Mouse (Mus musculus) hematopoietic stem cell, adult 5-6 weeks (primary cell): Measurements from ENCODE around the gene Ccn1. TPM values are rescaled to one million over a fixed set of nuclear protein-coding genes. Genes with fewer than 3 reads are reported as not detected.

Source experiments
- ATAC-seq, 2 experiments: fragments of 125-278 bp in 1 of 2; replicated peaks in 1 of 2; 2 replicates each; pipeline ENCODE4 v1.8.0; 2016 to 2017; ENCODE audit warnings: inconsistent platforms in 2 of 2, mild to moderate bottlenecking in 2 of 2, moderate number of reproducible peaks in 2 of 2, low read depth in 1 of 2, moderate TSS enrichment in 1 of 2; ENCODE audit not compliant: low FRiP score in 2 of 2, poor library complexity in 2 of 2, severe bottlenecking in 2 of 2, insufficient read depth in 1 of 2, low TSS enrichment in 1 of 2
- total RNA-seq: library from RNA; stranded (forward); fragments of 172-1452, 232-1000 nt; gene quantifications from 2 replicates; pipeline ENCODE4 v1.2.3, GENCODE M21; 2017

Gene Ccn1
- total RNA-seq, 1 experiment from 2014 or later: not detected

DNA sequence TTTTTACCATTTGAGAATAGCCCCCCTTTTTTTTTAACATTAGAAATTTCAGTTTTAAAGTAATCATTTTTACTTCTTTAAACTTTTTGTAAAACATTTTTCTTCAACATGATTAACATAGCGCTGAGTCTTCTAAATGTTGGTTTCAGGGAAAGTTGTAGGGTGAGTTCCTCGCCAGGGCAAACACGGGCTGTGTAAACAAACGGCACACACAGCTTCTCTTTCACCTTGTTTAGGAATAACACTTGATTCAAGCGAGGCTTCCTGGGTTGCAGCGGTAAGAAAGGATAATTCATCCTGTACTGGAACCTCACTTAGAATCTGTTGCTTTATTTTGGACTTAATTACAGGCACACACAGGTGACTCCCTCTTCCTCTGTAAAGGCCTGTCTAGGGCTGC, 48.4 kb downstream of the Ccn1 start:
- no peak for ATAC-seq

DNA sequence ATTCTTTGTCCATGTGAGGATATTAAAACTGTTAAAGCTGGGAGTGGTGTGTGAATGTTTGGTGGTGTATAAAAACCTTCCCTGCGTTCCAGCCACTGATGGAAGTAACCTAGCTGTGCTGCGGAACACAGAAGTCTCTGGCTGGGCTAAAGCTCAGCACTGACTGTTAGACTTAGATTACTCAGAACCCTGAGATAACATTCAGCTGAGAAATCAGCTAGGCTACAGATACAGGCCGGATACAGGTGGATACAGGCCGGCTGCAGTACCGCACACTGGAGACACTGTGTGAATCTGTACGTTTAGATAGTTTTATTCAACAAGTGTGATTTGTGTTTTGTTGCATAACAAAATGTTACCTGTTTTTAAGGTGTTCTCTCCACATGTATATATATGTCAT, 49.0 kb downstream of the Ccn1 start:
- no peak for ATAC-seq

DNA sequence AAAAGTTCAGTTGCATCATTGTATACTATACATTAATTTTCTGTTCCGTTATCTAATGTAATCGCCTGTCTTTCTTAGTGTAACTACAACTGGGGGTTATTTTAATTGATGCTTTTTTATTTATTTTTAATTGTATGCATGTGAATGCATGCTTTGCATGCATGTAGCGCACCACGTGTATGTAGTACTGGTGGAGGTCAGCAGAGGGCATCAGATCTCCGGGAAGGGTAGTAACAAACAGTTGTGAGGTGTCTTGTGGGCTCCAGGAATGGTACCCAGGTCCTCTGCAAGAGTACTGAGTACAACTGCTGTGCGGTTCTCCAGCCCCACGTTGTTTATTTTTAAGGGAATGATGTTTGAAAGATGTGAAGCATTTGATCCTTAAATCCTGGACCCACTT, 50.7 kb downstream of the Ccn1 start:
- ATAC-seq: no peak

Other genes with a start within 250 kb of the Ccn1 start
- gene Znhit6, start 73.8 kb downstream of the Ccn1 start, total RNA-seq: 22.1 and 48.8 TPM in 2 replicates
- gene Ddah1, start 108.7 kb upstream of the Ccn1 start, total RNA-seq: not detected in 2 replicates